Mouse (Mus musculus) common myeloid progenitor, adult 5-6 weeks (primary cell): ENCODE results near the gene Ssh2. TPM values are rescaled to one million over a fixed set of nuclear protein-coding genes. Genes with fewer than 3 reads are reported as not detected.
A peak's percentile ranks its signal among the peaks of the same experiment; 100 is the strongest.

Source experiments
- ATAC-seq: replicated peaks from 2 replicates; pipeline ENCODE4 v1.8.0; 2016; ENCODE audit warnings: low read depth, mild to moderate bottlenecking, moderate TSS enrichment, inconsistent platforms; ENCODE audit not compliant: poor library complexity, severe bottlenecking
- total RNA-seq: library from RNA; stranded (forward); fragments of 200-1000, 187-1606 nt; gene quantifications from 2 replicates; pipeline ENCODE4 v1.2.3, GENCODE M21; 2017

Gene Ssh2
- total RNA-seq, 1 experiment from 2014 or later, result 38.2 TPM

GRCm38 (mm10) chr11:77501392-77501791, 285.3 kb downstream of the Ssh2 start:
- peak; percentile 75 for ATAC-seq

DNA sequence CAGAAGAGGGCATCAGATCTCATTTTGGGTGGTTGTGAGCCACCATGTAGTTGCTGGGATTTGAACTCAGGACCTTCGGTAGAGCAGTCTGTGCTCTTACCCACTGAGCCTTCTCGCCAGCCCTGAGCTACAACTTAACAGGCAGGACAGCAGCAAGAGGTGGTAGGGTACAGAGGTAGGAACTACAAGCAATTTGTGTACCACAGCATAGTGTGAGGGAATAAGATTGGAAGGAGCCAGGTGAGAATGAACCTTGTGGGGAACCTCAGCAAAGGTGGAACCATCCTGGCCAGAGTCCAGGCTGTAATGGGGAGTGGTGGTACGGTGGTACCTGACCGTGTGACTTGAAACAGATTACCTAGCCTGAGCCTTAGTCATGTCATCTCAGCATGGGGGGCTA, 285.9 kb downstream of the Ssh2 start:
- ATAC-seq, result no peak

- no peak for ATAC-seq
Measured at GRCm38 (mm10) chr11:77502481-77502880, 286.4 kb downstream of the Ssh2 start.

DNA sequence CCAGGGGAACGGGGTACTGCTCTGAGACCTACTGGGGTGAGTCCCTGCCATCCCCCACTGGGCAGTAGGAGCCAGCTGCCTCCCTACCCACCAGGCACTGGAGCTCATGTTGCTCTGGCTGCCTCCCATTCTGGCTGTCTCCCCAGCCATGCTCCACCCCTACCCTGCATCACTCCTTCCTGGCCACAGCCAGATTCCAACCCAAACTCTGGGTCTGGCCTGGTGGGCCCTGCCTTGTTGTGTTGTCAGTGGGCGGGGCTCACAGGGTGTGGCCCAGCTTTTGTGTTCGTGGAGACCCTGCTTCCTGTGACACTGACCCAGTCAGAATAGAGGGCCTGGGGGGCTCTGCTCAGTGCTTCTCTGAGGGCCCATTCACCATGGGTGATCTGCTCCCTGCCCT, 287.4 kb downstream of the Ssh2 start:
- no peak for ATAC-seq

DNA sequence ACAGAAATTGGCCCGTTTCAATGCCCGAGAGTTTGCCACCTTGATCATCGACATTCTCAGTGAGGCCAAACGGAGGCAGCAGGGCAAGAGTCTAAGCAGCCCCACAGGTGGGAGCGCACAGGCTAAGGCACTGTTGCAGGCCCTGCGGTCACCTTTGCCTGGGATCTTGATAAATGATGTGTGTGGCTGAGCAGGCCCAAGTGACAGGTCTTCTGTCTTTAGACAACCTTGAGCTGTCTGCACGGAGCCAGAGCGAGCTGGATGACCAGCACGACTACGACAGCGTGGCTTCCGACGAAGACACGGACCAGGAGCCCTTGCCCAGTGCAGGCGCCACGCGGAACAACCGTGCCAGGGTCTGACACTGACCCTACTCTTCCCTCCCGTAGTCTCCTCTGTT, 288.3 kb downstream of the Ssh2 start:
- ATAC-seq, result no peak

DNA sequence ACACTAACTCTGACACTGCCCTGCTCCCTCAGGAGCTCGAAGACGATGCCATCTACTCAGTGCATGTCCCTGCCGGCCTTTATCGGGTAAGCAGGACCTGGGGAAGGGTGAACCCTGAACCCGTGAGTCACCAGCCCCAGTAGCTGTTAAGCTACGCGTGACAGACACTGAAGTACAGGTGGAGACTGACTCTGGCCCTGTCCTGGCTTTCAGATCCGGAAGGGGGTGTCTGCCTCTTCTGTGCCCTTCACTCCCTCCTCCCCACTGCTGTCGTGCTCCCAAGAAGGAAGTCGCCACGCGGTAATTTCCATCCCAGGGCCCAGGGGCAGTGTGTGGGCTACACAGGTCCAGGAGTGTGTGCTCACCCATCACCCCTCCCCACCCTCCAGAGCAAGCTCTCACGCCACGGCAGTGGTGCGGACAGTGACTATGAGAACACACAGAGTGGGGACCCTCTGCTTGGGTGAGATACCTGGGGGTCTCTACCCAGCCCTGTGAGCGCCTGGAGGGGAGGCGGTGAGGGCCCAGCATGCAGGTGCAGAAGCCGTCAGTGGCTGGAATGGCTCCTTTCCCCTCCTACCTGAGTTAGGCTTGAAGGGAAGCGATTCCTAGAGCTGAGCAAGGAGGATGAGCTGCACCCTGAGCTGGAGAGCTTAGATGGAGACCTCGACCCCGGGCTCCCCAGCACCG, 289.3 kb downstream of the Ssh2 start:
- ATAC-seq, result no peak

- no peak for ATAC-seq
Measured at GRCm38 (mm10) chr11:77506273-77506672, 290.2 kb downstream of the Ssh2 start.

DNA sequence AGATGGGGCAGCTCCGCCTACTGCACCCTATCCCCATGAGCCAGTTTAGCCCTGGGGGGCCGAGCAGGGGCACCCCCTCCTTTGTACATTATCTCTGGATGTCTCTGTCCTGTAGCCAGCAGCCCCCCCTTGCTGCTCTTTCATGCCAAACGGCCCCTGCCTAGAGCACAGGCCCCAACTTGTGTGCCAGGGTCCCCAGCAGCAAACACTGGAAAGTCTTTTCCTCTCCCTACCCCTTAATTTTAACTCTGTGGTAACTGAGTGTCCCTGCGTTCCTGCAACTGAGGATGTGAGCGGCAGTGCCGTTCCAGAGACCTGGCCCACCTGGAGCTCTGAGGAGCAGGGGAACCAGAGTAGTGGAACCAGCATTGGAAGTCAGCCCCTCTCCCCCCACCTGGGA, 290.9 kb downstream of the Ssh2 start:
- no peak for ATAC-seq

DNA sequence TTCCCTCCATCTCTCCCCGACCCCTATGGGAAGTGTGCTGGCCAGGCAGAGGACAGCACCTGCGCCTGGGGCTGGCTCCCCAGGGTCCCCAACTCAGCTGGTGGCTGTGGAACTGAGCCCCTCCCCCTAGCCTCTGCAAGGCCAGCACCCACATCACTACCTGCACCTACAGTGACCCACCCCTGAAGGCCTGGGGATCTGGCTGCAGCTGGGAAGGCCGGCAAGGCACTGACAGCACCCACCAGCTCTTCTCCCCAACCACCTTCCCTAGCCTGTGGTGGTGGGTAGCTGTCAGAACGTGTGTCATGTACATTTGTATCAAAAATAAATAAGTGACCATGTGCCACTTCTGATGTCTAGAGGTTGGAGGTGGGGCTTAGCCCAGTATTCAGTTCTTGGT, 291.3 kb downstream of the Ssh2 start:
- ATAC-seq, result no peak

DNA sequence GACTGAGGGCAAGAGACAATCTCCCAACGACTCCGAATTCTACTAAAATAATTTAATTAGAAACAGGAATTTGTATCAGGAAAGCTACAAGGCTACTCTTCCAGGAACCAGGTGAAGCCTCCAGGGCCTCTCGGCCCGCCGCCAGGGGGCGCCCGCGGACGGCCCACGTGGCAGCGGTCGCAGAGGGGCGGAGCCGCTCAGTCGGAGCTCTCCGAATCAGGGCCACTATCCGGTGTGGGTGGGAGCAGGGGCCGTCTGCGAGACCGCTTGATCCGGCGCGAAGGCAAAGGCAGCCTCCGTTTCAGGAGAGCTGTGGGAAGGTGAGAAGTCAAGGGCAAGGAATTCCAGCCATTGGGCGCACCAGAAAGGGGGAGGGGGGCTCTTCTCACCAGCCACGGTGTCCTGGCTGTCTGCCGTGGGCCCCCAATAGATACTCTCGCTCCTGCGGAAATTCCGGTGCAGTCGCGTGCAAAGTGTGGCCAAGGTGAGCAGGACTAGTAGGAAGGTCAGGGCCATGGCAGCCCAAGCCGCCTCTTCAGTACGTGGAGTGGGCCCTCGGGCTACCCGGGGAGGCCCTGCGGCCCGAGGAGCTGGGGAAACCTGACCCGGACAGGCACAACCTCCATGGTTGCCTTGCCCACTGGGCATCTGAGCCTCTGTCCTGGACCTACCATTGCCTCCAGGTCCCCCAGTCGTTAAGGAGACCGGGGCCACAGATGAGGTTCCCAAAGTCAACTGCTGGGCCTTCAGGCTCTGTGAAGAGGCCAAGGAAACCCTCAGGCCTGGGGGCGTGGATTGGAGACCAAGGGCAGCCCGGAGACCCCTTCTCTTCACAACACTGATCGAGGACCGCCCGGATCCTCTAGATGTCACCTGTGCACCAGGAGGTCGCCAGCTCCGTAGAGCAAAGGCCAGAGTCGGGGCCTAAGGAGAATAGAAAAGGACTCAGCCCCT, 292.3 kb downstream of the Ssh2 start:
- ATAC-seq, result peak; percentile 82

Other genes starting within 250 kb of the Ssh2 start
- gene Slc6a4, start 217.7 kb upstream of the Ssh2 start, total RNA-seq, result 0.23 TPM in 1 of 2 replicates, not detected in the other
- gene Nsrp1, start 137.9 kb upstream of the Ssh2 start, total RNA-seq, result 31.0 and 33.9 TPM in 2 replicates
- 0.55 and 0.92 TPM in 2 replicates for gene Efcab5, start 27.3 kb upstream of the Ssh2 start, total RNA-seq
- gene Coro6, start 246.1 kb downstream of the Ssh2 start, total RNA-seq, result not detected in 2 replicates